Mouse (Mus musculus): Measurements from ENCODE around the gene Myh7b. TPM values are rescaled to one million over a fixed set of nuclear protein-coding genes. Genes with fewer than 3 reads are reported as not detected.
A peak's percentile ranks its signal among the peaks of the same experiment; 100 is the strongest.

The Myh7b gene
- total and polyA plus RNA-seq, 3 experiments, result 0.51 TPM; not detected in 2

DNA sequence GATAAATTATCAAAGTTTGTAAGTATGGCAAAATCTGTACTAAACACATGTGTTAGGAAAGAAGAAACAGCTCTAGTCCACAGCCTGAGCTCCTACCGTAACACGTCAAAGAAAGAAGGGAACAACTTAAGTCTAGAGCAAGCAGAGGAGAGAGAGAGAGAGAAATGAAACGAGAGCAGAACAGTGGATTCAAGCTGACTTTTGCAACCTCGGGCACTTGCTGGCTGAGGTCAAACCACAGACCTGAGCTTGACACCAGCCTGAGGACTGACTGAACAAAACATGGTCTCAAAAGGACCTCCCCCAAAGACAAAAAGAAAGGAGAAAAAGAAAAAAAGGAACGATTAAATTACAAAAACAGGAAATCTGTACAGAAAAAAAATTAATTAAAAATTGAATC is 69.6 kb downstream of the Myh7b start:
- Histone ChIP-seq H3K9me3 (replicated peaks; ENCODE audit: low read length) (no peaks in the 10 kb centered on the region), H3K9ac (ENCODE audit: insufficient read depth, low read depth) (no peak overlapping the region), H3K79me2 (replicated peaks; ENCODE audit: control insufficient read depth, extremely low read depth, insufficient read depth, poor library complexity, severe bottlenecking) (peaks cover 31% of the 10 kb centered on the region), H3K4me1 (ENCODE audit: control insufficient read depth in 1 of 2, insufficient read depth in 2 of 2) (peaks cover 7 to 43% of the 10 kb centered on the region in 2 experiments), H3K4me2 (ENCODE audit: insufficient read depth, low read depth, poor library complexity, severe bottlenecking) (no peak overlapping the region), H3K4me3 (replicated peaks in 1 of 3; ENCODE audit: low read depth in 2 of 3, low read length in 2 of 3, poor library complexity in 1 of 3) (no peak overlapping the region), H3K27ac (ENCODE audit: insufficient read depth, low read depth) (no peak overlapping the region), H3K27me3 (replicated peaks) (no peaks in the 10 kb centered on the region), H3K36me3 (replicated peaks in 1 of 2; ENCODE audit: control insufficient read depth in 1 of 2, insufficient read depth in 1 of 2, low read length in 1 of 2) (peaks cover 0 to 19% of the 10 kb centered on the region in 2 experiments)
- TF ChIP-seq TCF12 (IDR thresholded peaks at IDR 0.05; ENCODE audit: low read depth, low read length) (no peak), KAT2A (IDR thresholded peaks at IDR 0.05; ENCODE audit: insufficient replicate concordance, low read length) (no peak)
- DNase-seq (ENCODE audit: extremely low read depth), result peak; percentile 18
- in situ Hi-C loops (cut with MboI; ENCODE audit: low pct_ligation_motif_present, low pct_unique_long_range_greater_than_20kb, low sequenced_read_pairs), result loop anchor here (25.0 kb wide), 1 partner anchor 257 kb away; the partner anchor contains the start of genes Gdf5, Gm15557 and Uqcc1
- dilution Hi-C loops (cut with MboI; ENCODE audit: extremely low pct_ligation_motif_present, extremely low pct_unique_long_range_greater_than_20kb, low sequenced_read_pairs), result no loop called here

GRCm38 (mm10) chr2:155681194-155681593 is 70.2 kb downstream of the Myh7b start:
- in situ Hi-C loops (cut with MboI; ENCODE audit: low pct_ligation_motif_present, low pct_unique_long_range_greater_than_20kb, low sequenced_read_pairs) (loop anchor here (25.0 kb wide), 1 partner anchor 256 kb away; the partner anchor contains the start of genes Gdf5, Gm15557 and Uqcc1), dilution Hi-C loops (cut with MboI; ENCODE audit: extremely low pct_ligation_motif_present, extremely low pct_unique_long_range_greater_than_20kb, low sequenced_read_pairs) (no loop called here)
- H3K9me3 ChIP-seq (replicated peaks; ENCODE audit: low read length), result no peaks in the 10 kb centered on the region
- no peak overlapping the region for H3K9ac ChIP-seq (ENCODE audit: insufficient read depth, low read depth)
- no peak overlapping the region for H3K4me3 ChIP-seq (replicated peaks in 1 of 3; ENCODE audit: low read depth in 2 of 3, low read length in 2 of 3, poor library complexity in 1 of 3)
- no peak overlapping the region for H3K4me2 ChIP-seq (ENCODE audit: insufficient read depth, low read depth, poor library complexity, severe bottlenecking)
- no peak for TF ChIP-seq USF2 (conservative IDR thresholded peaks at IDR 0.05; ENCODE audit: low read depth, low read length)
- peaks cover 0 to 25% of the 10 kb centered on the region in 2 experiments for H3K36me3 ChIP-seq (replicated peaks in 1 of 2; ENCODE audit: control insufficient read depth in 1 of 2, insufficient read depth in 1 of 2, low read length in 1 of 2)
- peaks cover 29% of the 10 kb centered on the region for H3K79me2 ChIP-seq (replicated peaks; ENCODE audit: control insufficient read depth, extremely low read depth, insufficient read depth, poor library complexity, severe bottlenecking)
- peaks cover 7 to 44% of the 10 kb centered on the region in 2 experiments for H3K4me1 ChIP-seq (ENCODE audit: control insufficient read depth in 1 of 2, insufficient read depth in 2 of 2)
- DNase-seq (ENCODE audit: extremely low read depth), result no peak
- H3K27ac ChIP-seq (ENCODE audit: insufficient read depth, low read depth), result no peak overlapping the region
- H3K27me3 ChIP-seq (replicated peaks), result no peaks in the 10 kb centered on the region

- H3K27ac ChIP-seq (ENCODE audit: insufficient read depth, low read depth), result no peak overlapping the region
- H3K27me3 ChIP-seq (replicated peaks), result no peaks in the 10 kb centered on the region
- dilution Hi-C loops (cut with MboI; ENCODE audit: extremely low pct_ligation_motif_present, extremely low pct_unique_long_range_greater_than_20kb, low sequenced_read_pairs), result no loop called here
- peaks cover 7 to 47% of the 10 kb centered on the region in 2 experiments for H3K4me1 ChIP-seq (ENCODE audit: control insufficient read depth in 1 of 2, insufficient read depth in 2 of 2)
- TF ChIP-seq MEF2A (IDR thresholded peaks at IDR 0.05; ENCODE audit: borderline replicate concordance, low read depth, low read length), result no peak
- TF ChIP-seq BHLHE40 (IDR thresholded peaks at IDR 0.05; ENCODE audit: low read depth, low read length), result no peak
- no peak for TF ChIP-seq MAZ (IDR thresholded peaks at IDR 0.05; ENCODE audit: low read depth, low read length)
- TF ChIP-seq JUN (IDR thresholded peaks at IDR 0.05; ENCODE audit: insufficient read depth, low read depth, low read length), result no peak
- TF ChIP-seq NELFE (IDR thresholded peaks at IDR 0.05; ENCODE audit: low read depth, low read length), result no peak
- TF ChIP-seq CTCF (conservative IDR thresholded peaks at IDR 0.05 in 1 of 2, IDR thresholded peaks at IDR 0.05 in 1 of 2; ENCODE audit: low read depth in 2 of 2, low read length in 2 of 2), result no peak
- no peak for TF ChIP-seq USF1 (IDR thresholded peaks at IDR 0.05; ENCODE audit: low read depth, low read length)
- TF ChIP-seq CHD1 (IDR thresholded peaks at IDR 0.05; ENCODE audit: low read depth, low read length), result no peak
- TF ChIP-seq ZKSCAN1 (IDR thresholded peaks at IDR 0.05; ENCODE audit: borderline replicate concordance, low read depth, low read length), result no peak
- no peak for TF ChIP-seq MAFK (IDR thresholded peaks at IDR 0.05; ENCODE audit: insufficient replicate concordance, low read length)
- no peak for TF ChIP-seq NRF1 (IDR thresholded peaks at IDR 0.05; ENCODE audit: low read depth, low read length)
- no peak for TF ChIP-seq TCF12 (IDR thresholded peaks at IDR 0.05; ENCODE audit: low read depth, low read length)
- no peak for TF ChIP-seq EP300 (IDR thresholded peaks at IDR 0.05; ENCODE audit: low read length)
- no peak for TF ChIP-seq IRF4 (IDR thresholded peaks at IDR 0.05; ENCODE audit: low read depth, low read length)
- no peak for TF ChIP-seq MXI1 (IDR thresholded peaks at IDR 0.05; ENCODE audit: low read depth, low read length)
- H3K79me2 ChIP-seq (replicated peaks; ENCODE audit: control insufficient read depth, extremely low read depth, insufficient read depth, poor library complexity, severe bottlenecking), result peaks cover 26% of the 10 kb centered on the region
- H3K36me3 ChIP-seq (replicated peaks in 1 of 2; ENCODE audit: control insufficient read depth in 1 of 2, insufficient read depth in 1 of 2, low read length in 1 of 2), result peaks cover 0 to 23% of the 10 kb centered on the region in 2 experiments
- H3K9me3 ChIP-seq (replicated peaks; ENCODE audit: low read length), result no peaks in the 10 kb centered on the region
- H3K9ac ChIP-seq (ENCODE audit: insufficient read depth, low read depth), result no peak overlapping the region
- no peak overlapping the region for H3K4me3 ChIP-seq (replicated peaks in 1 of 3; ENCODE audit: low read depth in 2 of 3, low read length in 2 of 3, poor library complexity in 1 of 3)
- in situ Hi-C loops (cut with MboI; ENCODE audit: low pct_ligation_motif_present, low pct_unique_long_range_greater_than_20kb, low sequenced_read_pairs), result loop anchor here (25.0 kb wide), 1 partner anchor 255 kb away; the partner anchor contains the start of genes Gdf5, Gm15557 and Uqcc1
- no peak overlapping the region for H3K4me2 ChIP-seq (ENCODE audit: insufficient read depth, low read depth, poor library complexity, severe bottlenecking)
- peak; percentile 24 for DNase-seq (ENCODE audit: extremely low read depth)
These were observed 70.9 kb downstream of the Myh7b start for GRCm38 (mm10) chr2:155681874-155682273.

All from CH12.LX (cell line).